Mouse (Mus musculus) megakaryocyte, embryonic 14.5 days (primary cell): ENCODE measurements around the gene Olfr1497. TPM values are rescaled to one million over a fixed set of nuclear protein-coding genes. Genes with fewer than 3 reads are reported as not detected.
"Not testable (repeated sequence)": the region's sequence is repeated elsewhere in the genome, so short reads cannot be mapped to it uniquely, and the experiment has no call there.

Experiments
- H3K27me3 ChIP-seq: replicated peaks from 2 replicates; pipeline ENCODE3; 2012; ENCODE audit warnings: inconsistent platforms
- H3K36me3 ChIP-seq: replicated peaks from 2 replicates; pipeline ENCODE3; 2012; ENCODE audit warnings: low read length, inconsistent platforms, mixed read lengths
- H3K4me1 ChIP-seq: 2 replicates; pipeline ENCODE4 v1.6.1; 2012; ENCODE audit warnings: inconsistent platforms
- H3K4me3 ChIP-seq: replicated peaks from 2 replicates; pipeline ENCODE3; 2012; ENCODE audit warnings: moderate library complexity, mild to moderate bottlenecking, inconsistent platforms
- H3K9me3 ChIP-seq: 2 replicates; pipeline ENCODE4 v1.6.1; 2012; ENCODE audit warnings: inconsistent platforms
- FLI1 ChIP-seq: IDR thresholded peaks from 2 replicates; pipeline ENCODE4 v1.6.1; 2012; ENCODE audit warnings: low read length, inconsistent platforms, mixed read lengths
- GATA1 ChIP-seq: IDR thresholded peaks from 3 replicates; pipeline ENCODE4 v1.6.1; 2012; ENCODE audit warnings: mixed read lengths, low read length, inconsistent platforms, borderline replicate concordance
- polyA plus RNA-seq: library from polyadenylated mRNA; stranded (reverse); fragments of >175 nt; gene quantifications from 2 replicates; pipeline ENCODE4 v1.2.3, GENCODE M21; 2012; ENCODE audit warnings: low replicate concordance; ENCODE audit not compliant: insufficient read depth

Olfr1497 gene
- not detected in 2 replicates for polyA plus RNA-seq

- Histone ChIP-seq H3K4me1 (no peaks in the 10 kb centered on the region), H3K36me3 (no peaks in the 10 kb centered on the region), H3K4me3 (no peak within 1 kb of the TSS), H3K27me3 (no peaks in the 10 kb centered on the region), H3K9me3 (no peaks in the 10 kb centered on the region)
- TF ChIP-seq FLI1, result no peak
- no peak for TF ChIP-seq GATA1
These were observed at the start of gene Olfr1497 for GRCm38 (mm10) chr19:13798102-13798501. Gene Olfr1497 (minus strand): TSS chr19:13798202.

DNA sequence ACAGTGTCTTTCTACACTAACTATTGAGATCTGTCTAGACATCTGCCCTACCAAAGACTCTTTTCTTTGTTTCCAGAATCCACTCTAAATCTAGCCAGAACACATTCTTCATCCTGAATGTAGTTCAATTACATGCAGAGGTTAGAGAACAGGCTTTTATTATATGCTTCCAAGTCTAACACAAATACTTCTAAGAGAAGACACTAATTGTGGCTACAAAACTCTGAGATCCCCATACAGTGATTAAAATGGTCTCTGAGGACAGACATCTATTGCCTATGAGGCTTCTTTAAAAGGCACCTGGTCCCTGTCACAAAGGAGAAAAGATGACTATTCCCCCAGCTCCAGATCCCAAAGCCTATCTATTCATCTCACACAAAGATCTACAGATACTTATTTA lies 32.4 kb upstream of the Olfr1497 start, which contains the start of gene Olfr1500:
TSS of gene Olfr1500 (minus strand) at position 101 of the 400 bp plus-strand sequence.
- Histone ChIP-seq H3K4me3 (no peak within 1 kb of the TSS), H3K4me1 (no peaks in the 10 kb centered on the region), H3K36me3 (no peaks in the 10 kb centered on the region), H3K9me3 (no peaks in the 10 kb centered on the region), H3K27me3 (no peaks in the 10 kb centered on the region)
- no peak for TF ChIP-seq FLI1
- TF ChIP-seq GATA1, result no peak

DNA sequence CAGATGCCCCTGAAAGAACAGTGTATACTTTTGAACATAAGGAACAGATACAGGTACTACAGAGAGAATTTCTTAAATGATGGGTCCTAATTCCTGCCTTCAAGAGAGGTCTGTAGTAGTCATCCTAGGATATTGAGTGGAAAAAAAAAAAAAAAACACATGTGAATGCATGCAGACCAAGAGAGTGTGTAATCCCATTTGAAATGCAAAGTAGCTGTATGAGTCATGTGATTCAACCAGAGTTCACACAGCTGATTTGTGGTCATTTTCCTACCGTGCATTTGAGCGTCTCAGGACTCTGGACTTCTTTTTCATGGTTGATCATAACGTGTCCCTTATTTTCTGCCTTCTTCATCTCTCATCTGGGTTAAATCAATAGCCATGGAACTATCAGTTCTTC lies 30.4 kb upstream of the Olfr1497 start:
- Histone ChIP-seq H3K27me3 (no peaks in the 10 kb centered on the region), H3K36me3 (no peaks in the 10 kb centered on the region), H3K4me3 (no peak overlapping the region), H3K9me3 (no peaks in the 10 kb centered on the region), H3K4me1 (no peaks in the 10 kb centered on the region)
- TF ChIP-seq FLI1 (no peak), GATA1 (no peak)

- H3K27me3 ChIP-seq, result no peaks in the 10 kb centered on the region
- H3K9me3 ChIP-seq, result no peaks in the 10 kb centered on the region
- no peak overlapping the region for H3K4me3 ChIP-seq
- H3K36me3 ChIP-seq, result no peaks in the 10 kb centered on the region
- TF ChIP-seq GATA1, result no peak
- no peak for TF ChIP-seq FLI1
- no peaks in the 10 kb centered on the region for H3K4me1 ChIP-seq
These were observed 22.8 kb upstream of the Olfr1497 start for GRCm38 (mm10) chr19:13820847-13821246.

GRCm38 (mm10) chr19:13819347-13819746 lies 21.3 kb upstream of the Olfr1497 start, which contains the start of gene Olfr1499:
Gene Olfr1499 (minus strand): TSS chr19:13819447.
- Histone ChIP-seq H3K9me3 (no peaks in the 10 kb centered on the region), H3K4me3 (no peak within 1 kb of the TSS), H3K36me3 (no peaks in the 10 kb centered on the region), H3K27me3 (no peaks in the 10 kb centered on the region), H3K4me1 (no peaks in the 10 kb centered on the region)
- TF ChIP-seq GATA1 (no peak), FLI1 (no peak)

- no peaks in the 10 kb centered on the region for H3K36me3 ChIP-seq
- H3K27me3 ChIP-seq, result no peaks in the 10 kb centered on the region
- H3K4me1 ChIP-seq, result no peaks in the 10 kb centered on the region
- TF ChIP-seq GATA1 (no peak), FLI1 (no peak)
- H3K4me3 ChIP-seq, result no peak overlapping the region
- H3K9me3 ChIP-seq, result no peaks in the 10 kb centered on the region
These were observed 20.8 kb upstream of the Olfr1497 start for GRCm38 (mm10) chr19:13818827-13819226.

GRCm38 (mm10) chr19:13812823-13813222 lies 14.8 kb upstream of the Olfr1497 start:
- no peaks in the 10 kb centered on the region for H3K9me3 ChIP-seq
- TF ChIP-seq GATA1 (no peak), FLI1 (no peak)
- H3K4me1 ChIP-seq, result no peaks in the 10 kb centered on the region
- no peaks in the 10 kb centered on the region for H3K36me3 ChIP-seq
- H3K4me3 ChIP-seq, result no peak overlapping the region
- H3K27me3 ChIP-seq, result no peaks in the 10 kb centered on the region

GRCm38 (mm10) chr19:13805486-13805885 lies 7.5 kb upstream of the Olfr1497 start:
- H3K9me3 ChIP-seq, H3K4me3 ChIP-seq, H3K36me3 ChIP-seq, H3K27me3 ChIP-seq, H3K4me1 ChIP-seq: not testable (repeated sequence)

DNA sequence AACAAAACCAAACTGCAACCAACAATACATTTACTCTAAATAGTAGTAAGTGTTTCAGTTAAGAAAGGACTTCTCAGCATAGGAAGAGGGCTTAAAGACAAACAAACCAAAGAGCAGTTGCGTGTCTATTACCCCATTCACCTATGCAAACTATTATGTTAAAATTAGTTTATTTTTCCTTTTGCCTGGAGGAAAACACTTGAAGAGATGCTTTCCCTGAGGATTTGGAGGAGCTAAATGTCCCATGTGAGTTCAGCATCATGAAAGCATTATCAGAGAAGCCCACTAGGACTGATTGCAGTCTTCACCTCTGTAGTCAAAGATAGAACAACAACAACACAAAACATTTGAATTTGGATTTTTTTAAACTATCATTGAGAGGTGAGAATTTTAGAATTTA lies 20.4 kb downstream of the Olfr1497 start, which contains the start of gene Olfr1496:
TSS of gene Olfr1496 (plus strand) at position 301 of the 400 bp plus-strand sequence.
- Histone ChIP-seq H3K4me1 (no peaks in the 10 kb centered on the region), H3K4me3 (no peak within 1 kb of the TSS), H3K36me3 (no peaks in the 10 kb centered on the region), H3K9me3 (no peaks in the 10 kb centered on the region), H3K27me3 (no peaks in the 10 kb centered on the region)
- TF ChIP-seq GATA1, result no peak
- no peak for TF ChIP-seq FLI1

DNA sequence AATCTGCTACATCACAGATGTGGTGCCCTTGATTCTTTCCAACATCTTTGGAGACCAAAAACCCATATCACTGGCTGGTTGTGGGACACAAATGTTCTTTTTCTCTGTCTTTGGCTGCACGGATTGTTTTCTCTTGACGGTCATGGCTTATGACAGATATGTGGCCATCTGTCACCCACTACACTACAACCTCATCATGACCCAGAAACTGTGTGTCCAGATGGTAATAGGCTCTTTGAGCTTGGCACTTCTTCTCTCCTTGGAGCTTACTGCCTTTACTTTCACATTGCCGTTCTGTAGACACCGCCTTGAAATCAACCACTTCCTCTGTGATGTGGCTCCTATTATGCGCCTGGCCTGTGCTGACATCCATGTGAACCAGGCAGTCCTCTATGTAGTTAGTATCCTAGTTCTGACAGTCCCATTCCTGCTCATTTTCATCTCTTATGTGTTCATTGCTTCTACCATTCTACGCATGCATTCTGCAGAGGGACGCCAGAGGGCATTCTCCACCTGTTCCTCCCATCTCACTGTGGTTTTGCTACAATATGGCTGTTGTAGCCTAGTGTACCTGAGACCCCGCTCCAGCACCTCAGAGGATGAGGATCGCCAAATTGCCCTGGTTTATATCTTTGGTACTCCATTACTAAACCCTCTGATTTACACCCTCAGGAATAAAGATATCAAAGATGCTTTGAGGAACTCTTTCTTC lies 29.3 kb downstream of the Olfr1497 start:
- no peak for TF ChIP-seq FLI1
- no peak for TF ChIP-seq GATA1
- H3K4me1 ChIP-seq, result no peaks in the 10 kb centered on the region
- H3K9me3 ChIP-seq, result peaks cover 6% of the 10 kb centered on the region; the same call in 1 of the 2 replicates

More for the DNA sequence above, 29.3 kb downstream of the Olfr1497 start:
- no peaks in the 10 kb centered on the region for H3K27me3 ChIP-seq
- no peaks in the 10 kb centered on the region for H3K36me3 ChIP-seq
- no peak overlapping the region for H3K4me3 ChIP-seq
